Mouse (Mus musculus) lung, embryonic 16.5 days (tissue): ENCODE results near the gene Gm20708. TPM values are rescaled to one million over a fixed set of nuclear protein-coding genes. Genes with fewer than 3 reads are reported as not detected.

Experiments
- ATAC-seq: fragments of 200-750 bp; cut with Nextera tagmentation; 2 replicates; pipeline ENCODE4 v1.8.0; 2017; ENCODE audit warnings: low read depth, mild to moderate bottlenecking, moderate library complexity
- H3K27ac ChIP-seq: fragments of 300-500 bp; sonication (generic); 2 replicates; pipeline ENCODE4 v1.5.1; 2014; ENCODE audit warnings: mild to moderate bottlenecking, control low read depth, low read length
- H3K27me3 ChIP-seq: fragments of 300-500 bp; sonication (generic); 2 replicates; pipeline ENCODE4 v1.6.1; 2014; ENCODE audit warnings: low read depth, low read length, mixed read lengths; ENCODE audit not compliant: control insufficient read depth, insufficient read depth
- H3K36me3 ChIP-seq: fragments of 300-500 bp; sonication (generic); 2 replicates; pipeline ENCODE4 v1.6.1; 2014; ENCODE audit warnings: low read length; ENCODE audit not compliant: control insufficient read depth, insufficient read depth
- H3K4me1 ChIP-seq: fragments of 300-500 bp; sonication (generic); replicated peaks from 2 replicates; pipeline ENCODE4 v1.6.1; 2014; ENCODE audit warnings: low read length, mixed read lengths; ENCODE audit not compliant: control insufficient read depth, insufficient read depth
- H3K4me2 ChIP-seq: fragments of 300-500 bp; sonication (generic); 2 replicates; pipeline ENCODE4 v1.6.1; 2014; ENCODE audit warnings: low read depth, low read length, control low read depth
- H3K4me3 ChIP-seq: fragments of 300-500 bp; sonication (generic); 2 replicates; pipeline ENCODE4 v1.5.1; 2014; ENCODE audit warnings: mild to moderate bottlenecking, low read length, control low read depth
- H3K9ac ChIP-seq: fragments of 300-500 bp; sonication (generic); 2 replicates; pipeline ENCODE4 v1.6.1; 2014; ENCODE audit warnings: low read length, control low read depth
- H3K9me3 ChIP-seq: fragments of 300-500 bp; sonication (generic); 2 replicates; pipeline ENCODE4 v1.6.1; 2016; ENCODE audit warnings: low read length; ENCODE audit not compliant: control insufficient read depth
- WGBS: fragments of 180-500 bp; shearing (Covaris S2); extraction: QIAGEN DNeasy Blood & Tissue Kit; methylation state at CpG from one replicate; pipeline ENCODE4 v1.1.7; 2014; 5-methylcytosine and 5-hydroxymethylcytosine counted together
- polyA plus RNA-seq: library from polyadenylated mRNA; unstranded; fragments of >200 nt; fragmentation: Nextera tagmentation; extraction: Ambion mirVana; gene quantifications from 2 replicates; pipeline ENCODE4 v1.2.1, GENCODE M21; 2015

The Gm20708 gene
- polyA plus RNA-seq, 1 experiment from 2014 or later, result 0.14 TPM

GRCm38 (mm10) chr11:117872861-117873608 lies 63.6 kb downstream of the Gm20708 start, which contains the start of gene Tha1:
Tha1 (minus strand) TSS chr11:117873481.
- Histone ChIP-seq H3K4me2 (peak within 1 kb of the TSS; percentile 99), H3K9ac (peak within 1 kb of the TSS; percentile 82), H3K9me3 (no peaks in the 10 kb centered on the region), H3K36me3 (no peaks in the 10 kb centered on the region), H3K4me1 (peaks cover 14% of the 10 kb centered on the region), H3K27me3 (no peaks in the 10 kb centered on the region), H3K27ac (peak within 1 kb of the TSS; percentile 23; the same call in 1 of the 2 replicates), H3K4me3 (peak within 1 kb of the TSS; percentile 78)
- ATAC-seq, result peak; percentile 88
- under 1% methylated on average over 51 of the region's 51 CpGs for WGBS

GRCm38 (mm10) chr11:117874419-117874818 lies 65.0 kb downstream of the Gm20708 start:
- Histone ChIP-seq H3K36me3 (no peaks in the 10 kb centered on the region), H3K9me3 (no peaks in the 10 kb centered on the region), H3K9ac (no peak overlapping the region), H3K4me3 (no peak overlapping the region), H3K4me1 (peaks cover 25% of the 10 kb centered on the region), H3K27me3 (no peaks in the 10 kb centered on the region), H3K4me2 (no peak overlapping the region), H3K27ac (no peak overlapping the region)
- WGBS, result 54% methylated on average over 4 of the region's 4 CpGs
- no peak for ATAC-seq

- Histone ChIP-seq H3K4me3 (no peak overlapping the region), H3K27ac (no peak overlapping the region), H3K4me2 (no peak overlapping the region), H3K9ac (no peak overlapping the region), H3K36me3 (no peaks in the 10 kb centered on the region), H3K4me1 (peaks cover 26% of the 10 kb centered on the region), H3K27me3 (no peaks in the 10 kb centered on the region), H3K9me3 (no peaks in the 10 kb centered on the region)
- WGBS, result 24% methylated on average over 6 of the region's 6 CpGs
- ATAC-seq, result no peak
Observed at GRCm38 (mm10) chr11:117875681-117876080, 66.2 kb downstream of the Gm20708 start.

GRCm38 (mm10) chr11:117877917-117878745 lies 68.7 kb downstream of the Gm20708 start:
- no peaks in the 10 kb centered on the region for H3K9me3 ChIP-seq
- ATAC-seq, result peak; percentile 39
- H3K4me2 ChIP-seq, result peak overlapping the region; percentile 35
- 12% methylated on average over 13 of the region's 13 CpGs for WGBS
- H3K36me3 ChIP-seq, result no peaks in the 10 kb centered on the region
- H3K9ac ChIP-seq, result peak overlapping the region; percentile 48
- no peaks in the 10 kb centered on the region for H3K27me3 ChIP-seq
- H3K27ac ChIP-seq, result peak overlapping the region; percentile 33; the same call in 1 of the 2 replicates
- H3K4me1 ChIP-seq, result peaks cover 37% of the 10 kb centered on the region
- H3K4me3 ChIP-seq, result peak overlapping the region; percentile 5; the same call in 1 of the 2 replicates

- Histone ChIP-seq H3K4me3 (no peak overlapping the region), H3K36me3 (no peaks in the 10 kb centered on the region), H3K9me3 (no peaks in the 10 kb centered on the region), H3K27ac (peak overlapping the region; percentile 31; the same call in 1 of the 2 replicates), H3K9ac (peak overlapping the region; percentile 48), H3K4me2 (peak overlapping the region; percentile 35; the same call in 1 of the 2 replicates), H3K4me1 (peaks cover 34% of the 10 kb centered on the region), H3K27me3 (no peaks in the 10 kb centered on the region)
- no peak for ATAC-seq
- 26% methylated on average over 8 of the region's 8 CpGs for WGBS
Observed at GRCm38 (mm10) chr11:117878892-117879291, 69.4 kb downstream of the Gm20708 start.

- Histone ChIP-seq H3K9ac (no peak overlapping the region), H3K4me1 (peaks cover 34% of the 10 kb centered on the region), H3K27me3 (no peaks in the 10 kb centered on the region), H3K27ac (no peak overlapping the region), H3K36me3 (no peaks in the 10 kb centered on the region), H3K9me3 (no peaks in the 10 kb centered on the region), H3K4me2 (no peak overlapping the region), H3K4me3 (no peak overlapping the region)
- WGBS, result 73% methylated on average over 6 of the region's 6 CpGs
- ATAC-seq, result no peak
Observed at GRCm38 (mm10) chr11:117879676-117880075, 70.2 kb downstream of the Gm20708 start.

- H3K36me3 ChIP-seq, result no peaks in the 10 kb centered on the region
- ATAC-seq, result no peak
- no peak overlapping the region for H3K4me2 ChIP-seq
- peaks cover 34% of the 10 kb centered on the region for H3K4me1 ChIP-seq
- no peak overlapping the region for H3K27ac ChIP-seq
- WGBS, result 78% methylated on average over 9 of the region's 9 CpGs
- H3K9me3 ChIP-seq, result no peaks in the 10 kb centered on the region
- no peak overlapping the region for H3K9ac ChIP-seq
- no peak overlapping the region for H3K4me3 ChIP-seq
- no peaks in the 10 kb centered on the region for H3K27me3 ChIP-seq
Observed at GRCm38 (mm10) chr11:117880336-117880976, 71.0 kb downstream of the Gm20708 start.

GRCm38 (mm10) chr11:117880977-117881358 lies 71.5 kb downstream of the Gm20708 start:
- no peak for ATAC-seq
- H3K9ac ChIP-seq, result peak overlapping the region; percentile 33; the same call in 1 of the 2 replicates
- no peak overlapping the region for H3K4me2 ChIP-seq
- no peaks in the 10 kb centered on the region for H3K9me3 ChIP-seq
- no peak overlapping the region for H3K4me3 ChIP-seq
- H3K36me3 ChIP-seq, result no peaks in the 10 kb centered on the region
- peak overlapping the region; percentile 81 for H3K27ac ChIP-seq
- H3K27me3 ChIP-seq, result no peaks in the 10 kb centered on the region
- 63% methylated on average over 6 of the region's 6 CpGs for WGBS
- H3K4me1 ChIP-seq, result peaks cover 32% of the 10 kb centered on the region

- 4% methylated on average over 8 of the region's 8 CpGs for WGBS
- peak overlapping the region; percentile 18; the same call in 1 of the 2 replicates for H3K4me2 ChIP-seq
- H3K27me3 ChIP-seq, result no peaks in the 10 kb centered on the region
- peak overlapping the region; percentile 81 for H3K27ac ChIP-seq
- ATAC-seq, result peak; percentile 79
- H3K9me3 ChIP-seq, result no peaks in the 10 kb centered on the region
- peaks cover 32% of the 10 kb centered on the region for H3K4me1 ChIP-seq
- peak overlapping the region; percentile 36 for H3K9ac ChIP-seq
- H3K4me3 ChIP-seq, result no peak overlapping the region
- no peaks in the 10 kb centered on the region for H3K36me3 ChIP-seq
Observed at GRCm38 (mm10) chr11:117881787-117882186, 72.3 kb downstream of the Gm20708 start.
